Mouse (Mus musculus): ENCODE data around the gene Cfap45. TPM values are rescaled to one million over a fixed set of nuclear protein-coding genes. Genes with fewer than 3 reads are reported as not detected.

The Cfap45 gene
- polyA plus RNA-seq, 1 experiment from 2014 or later = 3.8 TPM

- no peak for ATAC-seq (ENCODE audit: low FRiP score)
Observed at GRCm38 (mm10) chr1:172484671-172485070, 35.9 kb upstream of the Cfap45 start.

GRCm38 (mm10) chr1:172485821-172486220 is 34.8 kb upstream of the Cfap45 start:
- H3K27me3 ChIP-seq (replicated peaks) = no peaks in the 10 kb centered on the region
- no peak overlapping the region for H3K27ac ChIP-seq (replicated peaks)
- H3K4me1 ChIP-seq = peaks cover 72% of the 10 kb centered on the region
- H3K4me2 ChIP-seq = peak overlapping the region; percentile 86
- H3K36me3 ChIP-seq = no peaks in the 10 kb centered on the region
- H3K9me3 ChIP-seq (replicated peaks) = no peaks in the 10 kb centered on the region
- H3K9ac ChIP-seq (replicated peaks) = peak overlapping the region; percentile 20; the same call in 1 of the 2 replicates
- H3K4me3 ChIP-seq (replicated peaks) = peak overlapping the region; percentile 29
- WGBS = 7% methylated on average over 6 of the region's 6 CpGs
- ATAC-seq (ENCODE audit: low FRiP score) = no peak

More at GRCm38 (mm10) chr1:172484671-172485070, 35.9 kb upstream of the Cfap45 start:
- H3K9me3 ChIP-seq (replicated peaks) = no peaks in the 10 kb centered on the region
- H3K36me3 ChIP-seq = no peaks in the 10 kb centered on the region
- WGBS = 35% methylated on average over 13 of the region's 13 CpGs
- peak overlapping the region; percentile 29 for H3K4me3 ChIP-seq (replicated peaks)
- H3K9ac ChIP-seq (replicated peaks) = no peak overlapping the region
- no peaks in the 10 kb centered on the region for H3K27me3 ChIP-seq (replicated peaks)
- peaks cover 69% of the 10 kb centered on the region for H3K4me1 ChIP-seq
- no peak overlapping the region for H3K27ac ChIP-seq (replicated peaks)
- peak overlapping the region; percentile 86 for H3K4me2 ChIP-seq

GRCm38 (mm10) chr1:172486236-172486635 is 34.4 kb upstream of the Cfap45 start:
- whole genome bisulfite sequencing = 11% methylated on average over 4 of the region's 4 CpGs
- peaks cover 68% of the 10 kb centered on the region for H3K4me1 ChIP-seq
- ATAC-seq (ENCODE audit: low FRiP score) = no peak

GRCm38 (mm10) chr1:172486651-172487050 is 34.0 kb upstream of the Cfap45 start:
- peak overlapping the region; percentile 29 for H3K4me3 ChIP-seq (replicated peaks)
- peak overlapping the region; percentile 36 for H3K9ac ChIP-seq (replicated peaks)
- H3K27me3 ChIP-seq (replicated peaks) = no peaks in the 10 kb centered on the region
- no peaks in the 10 kb centered on the region for H3K9me3 ChIP-seq (replicated peaks)
- H3K4me1 ChIP-seq = peaks cover 64% of the 10 kb centered on the region
- WGBS = 32% methylated on average over 5 of the region's 5 CpGs
- no peak overlapping the region for H3K27ac ChIP-seq (replicated peaks)
- 0 out of 2 replicates have a peak, but pooled peaks cover 4% of the 10 kb centered on the region for H3K36me3 ChIP-seq
- no peak for ATAC-seq (ENCODE audit: low FRiP score)
- peak overlapping the region; percentile 86 for H3K4me2 ChIP-seq

More at GRCm38 (mm10) chr1:172486236-172486635, 34.4 kb upstream of the Cfap45 start:
- H3K36me3 ChIP-seq = 0 out of 2 replicates have a peak, but pooled peaks cover 2% of the 10 kb centered on the region
- H3K9ac ChIP-seq (replicated peaks) = peak overlapping the region; percentile 36
- H3K4me3 ChIP-seq (replicated peaks) = peak overlapping the region; percentile 29
- peak overlapping the region; percentile 86 for H3K4me2 ChIP-seq
- H3K9me3 ChIP-seq (replicated peaks) = no peaks in the 10 kb centered on the region
- no peaks in the 10 kb centered on the region for H3K27me3 ChIP-seq (replicated peaks)
- no peak overlapping the region for H3K27ac ChIP-seq (replicated peaks)

- no peak overlapping the region for H3K4me3 ChIP-seq (replicated peaks)
- H3K27ac ChIP-seq (replicated peaks) = no peak overlapping the region
- no peak for ATAC-seq (ENCODE audit: low FRiP score)
- 79% methylated on average over 4 of the region's 4 CpGs for WGBS
- H3K4me2 ChIP-seq = no peak overlapping the region
- no peaks in the 10 kb centered on the region for H3K27me3 ChIP-seq (replicated peaks)
- H3K4me1 ChIP-seq = peaks cover 56% of the 10 kb centered on the region
- H3K9ac ChIP-seq (replicated peaks) = no peak overlapping the region
- H3K36me3 ChIP-seq = 0 out of 2 replicates have a peak, but pooled peaks cover 9% of the 10 kb centered on the region
- no peaks in the 10 kb centered on the region for H3K9me3 ChIP-seq (replicated peaks)
Observed at GRCm38 (mm10) chr1:172487859-172488258, 32.7 kb upstream of the Cfap45 start.

- H3K4me2 ChIP-seq = no peak overlapping the region
- no peaks in the 10 kb centered on the region for H3K27me3 ChIP-seq (replicated peaks)
- H3K4me3 ChIP-seq (replicated peaks) = no peak overlapping the region
- H3K4me1 ChIP-seq = peaks cover 47% of the 10 kb centered on the region
- H3K9ac ChIP-seq (replicated peaks) = no peak overlapping the region
- H3K27ac ChIP-seq (replicated peaks) = no peak overlapping the region
- H3K36me3 ChIP-seq = peaks cover 9% of the 10 kb centered on the region; the same call in 1 of the 2 replicates
- no peak for ATAC-seq (ENCODE audit: low FRiP score)
- WGBS = 85% methylated on average over 7 of the region's 7 CpGs
- no peaks in the 10 kb centered on the region for H3K9me3 ChIP-seq (replicated peaks)
Observed at GRCm38 (mm10) chr1:172488831-172489230, 31.8 kb upstream of the Cfap45 start.

- WGBS = 59% methylated on average over 12 of the region's 12 CpGs
- Histone ChIP-seq H3K9me3 (replicated peaks) (no peaks in the 10 kb centered on the region), H3K27me3 (replicated peaks) (no peaks in the 10 kb centered on the region), H3K27ac (replicated peaks) (no peak overlapping the region), H3K36me3 (peaks cover 9% of the 10 kb centered on the region; the same call in 1 of the 2 replicates), H3K4me1 (peaks cover 38% of the 10 kb centered on the region), H3K4me3 (replicated peaks) (no peak overlapping the region), H3K4me2 (peak overlapping the region; percentile 53), H3K9ac (replicated peaks) (no peak overlapping the region)
- peak; percentile 11; the same call in 1 of the 2 replicates for ATAC-seq (ENCODE audit: low FRiP score)
Observed at GRCm38 (mm10) chr1:172489585-172490250, 30.9 kb upstream of the Cfap45 start.

GRCm38 (mm10) chr1:172490261-172490661 is 30.3 kb upstream of the Cfap45 start:
- 0 out of 2 replicates have a peak overlapping the region, but pooled peaks have one; percentile 20 for H3K4me3 ChIP-seq (replicated peaks)
- H3K9me3 ChIP-seq (replicated peaks) = no peaks in the 10 kb centered on the region
- peak; percentile 56 for ATAC-seq (ENCODE audit: low FRiP score)
- peak overlapping the region; percentile 53 for H3K4me2 ChIP-seq
- H3K4me1 ChIP-seq = peaks cover 32% of the 10 kb centered on the region
- peaks cover 9% of the 10 kb centered on the region; the same call in 1 of the 2 replicates for H3K36me3 ChIP-seq
- 13% methylated on average over 10 of the region's 10 CpGs for WGBS
- no peak overlapping the region for H3K9ac ChIP-seq (replicated peaks)
- H3K27me3 ChIP-seq (replicated peaks) = no peaks in the 10 kb centered on the region
- H3K27ac ChIP-seq (replicated peaks) = no peak overlapping the region

- H3K27ac ChIP-seq (replicated peaks) = no peak overlapping the region
- no peak overlapping the region for H3K4me2 ChIP-seq
- H3K4me3 ChIP-seq (replicated peaks) = no peak overlapping the region
- peaks cover 18% of the 10 kb centered on the region for H3K36me3 ChIP-seq
- WGBS = 93% methylated on average over 8 of the region's 8 CpGs
- 0 out of 2 replicates have a peak, but pooled peaks cover 4% of the 10 kb centered on the region for H3K27me3 ChIP-seq (replicated peaks)
- ATAC-seq (ENCODE audit: low FRiP score) = no peak
- no peaks in the 10 kb centered on the region for H3K9me3 ChIP-seq (replicated peaks)
- peaks cover 14% of the 10 kb centered on the region for H3K4me1 ChIP-seq
- no peak overlapping the region for H3K9ac ChIP-seq (replicated peaks)
Observed at GRCm38 (mm10) chr1:172492047-172492446, 28.6 kb upstream of the Cfap45 start.

- Histone ChIP-seq H3K9me3 (replicated peaks) (no peaks in the 10 kb centered on the region), H3K4me2 (no peak overlapping the region), H3K27me3 (replicated peaks) (peaks cover 14% of the 10 kb centered on the region; the same call in 1 of the 2 replicates), H3K4me1 (peaks cover 4% of the 10 kb centered on the region), H3K9ac (replicated peaks) (no peak overlapping the region), H3K4me3 (replicated peaks) (no peak overlapping the region), H3K36me3 (peaks cover 24% of the 10 kb centered on the region), H3K27ac (replicated peaks) (no peak overlapping the region)
- no peak for ATAC-seq (ENCODE audit: low FRiP score)
- 69% methylated on average over 6 of the region's 6 CpGs for WGBS
Observed at GRCm38 (mm10) chr1:172493516-172493915, 27.1 kb upstream of the Cfap45 start.

GRCm38 (mm10) chr1:172496030-172496429 is 24.6 kb upstream of the Cfap45 start:
- Histone ChIP-seq H3K27me3 (replicated peaks) (peaks cover 30% of the 10 kb centered on the region), H3K4me1 (peaks cover 16% of the 10 kb centered on the region), H3K36me3 (peaks cover 27% of the 10 kb centered on the region), H3K4me2 (no peak overlapping the region), H3K27ac (replicated peaks) (no peak overlapping the region), H3K9me3 (replicated peaks) (no peaks in the 10 kb centered on the region), H3K9ac (replicated peaks) (no peak overlapping the region), H3K4me3 (replicated peaks) (no peak overlapping the region)
- 86% methylated on average over 17 of the region's 17 CpGs for WGBS
- ATAC-seq (ENCODE audit: low FRiP score) = no peak

GRCm38 (mm10) chr1:172497428-172497827 is 23.2 kb upstream of the Cfap45 start:
- no peak for ATAC-seq (ENCODE audit: low FRiP score)
- H3K9ac ChIP-seq (replicated peaks) = no peak overlapping the region
- H3K9me3 ChIP-seq (replicated peaks) = no peaks in the 10 kb centered on the region
- no peak overlapping the region for H3K27ac ChIP-seq (replicated peaks)
- H3K4me1 ChIP-seq = peaks cover 29% of the 10 kb centered on the region
- 86% methylated on average over 9 of the region's 10 CpGs for WGBS
- peaks cover 37% of the 10 kb centered on the region for H3K27me3 ChIP-seq (replicated peaks)
- peaks cover 18% of the 10 kb centered on the region for H3K36me3 ChIP-seq
- H3K4me2 ChIP-seq = no peak overlapping the region
- no peak overlapping the region for H3K4me3 ChIP-seq (replicated peaks)
